In the genomic region with DNA sequence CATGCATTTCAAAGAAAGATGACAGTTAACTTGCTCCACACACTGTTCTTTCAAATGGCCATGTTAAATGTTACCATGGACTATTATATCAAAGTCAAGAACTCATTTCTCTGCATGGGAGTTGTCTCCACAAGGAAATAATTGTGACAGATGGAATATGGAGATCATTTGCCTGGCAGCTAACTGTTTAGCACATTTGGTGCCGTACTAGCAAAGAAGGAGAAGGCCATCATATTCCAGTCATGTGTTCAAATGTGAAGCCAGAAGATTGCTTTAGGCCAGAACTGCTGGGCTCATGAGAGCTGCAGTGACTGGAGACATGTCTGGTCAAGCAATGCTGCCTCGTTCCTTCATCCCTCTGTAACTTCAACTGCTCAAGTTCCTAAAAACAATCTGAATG, we compare ENCODE assay signal across 20 mouse cellular contexts.
A peak's percentile ranks its signal among the peaks of the same experiment; 100 is the strongest.
DNase-seq lines count a peak whose midpoint lies in the region; ATAC-seq and TF ChIP-seq lines count a peak whose summit lies in the region.
"Had no signal": no experiment of that assay in that cellular context is flagged by ENCODE, and none has a peak within 500 bp of the region (broad histone marks: within the 10 kb centered on the region; RNA-seq: fewer than 3 reads in every experiment).

No protein-coding gene starts in this region.

- peak overlapping the region; percentile 76 for H3K27ac ChIP-seq in layer of hippocampus, adult 2 months
- no peak overlapping the region for H3K27ac ChIP-seq in kidney, embryonic 15.5 days
- H3K27ac ChIP-seq: embryonic facial prominence, embryonic 10.5 days; embryonic facial prominence, embryonic 12.5 days; forebrain, embryonic 13.5 days; forebrain, embryonic 15.5 days had no signal

- WGBS in kidney, embryonic 15.5 days: 83% methylated on average over 2 of the region's 2 CpGs

- no peak overlapping the region for H3K9ac ChIP-seq in kidney, embryonic 15.5 days
- H3K9ac ChIP-seq: embryonic facial prominence, embryonic 12.5 days; forebrain, embryonic 13.5 days; forebrain, embryonic 15.5 days had no signal

- H3K4me2 ChIP-seq in kidney, embryonic 15.5 days: no peak overlapping the region
- H3K4me2 ChIP-seq: embryonic facial prominence, embryonic 12.5 days; forebrain, embryonic 13.5 days; forebrain, embryonic 15.5 days had no signal

- no peaks in the 10 kb centered on the region for H3K36me3 ChIP-seq in kidney, embryonic 15.5 days
- H3K36me3 ChIP-seq: embryonic facial prominence, embryonic 10.5 days; embryonic facial prominence, embryonic 12.5 days; forebrain, embryonic 15.5 days had no signal

- no peaks in the 10 kb centered on the region for H3K9me3 ChIP-seq in kidney, embryonic 15.5 days (replicated peaks)
- H3K9me3 ChIP-seq: embryonic facial prominence, embryonic 10.5 days; embryonic facial prominence, embryonic 12.5 days; forebrain, embryonic 13.5 days; forebrain, embryonic 15.5 days had no signal

- H3K4me3 ChIP-seq in layer of hippocampus, adult 2 months: no peak overlapping the region
- no peak overlapping the region for H3K4me3 ChIP-seq in kidney, embryonic 15.5 days (replicated peaks)
- H3K4me3 ChIP-seq: embryonic facial prominence, embryonic 10.5 days; embryonic facial prominence, embryonic 12.5 days; forebrain, embryonic 13.5 days; forebrain, embryonic 15.5 days had no signal

- no peak for TF ChIP-seq CTCF in layer of hippocampus, adult 2 months (conservative IDR thresholded peaks at IDR 0.05)

- DNase-seq in layer of hippocampus, adult 11-12 months (ENCODE audit: low spot score): peak; percentile 11
- no peak for DNase-seq in layer of hippocampus, adult 8-10 months (ENCODE audit: low spot score in 2 of 2)
- peak in 1 of 2 experiments; percentile 16 for DNase-seq in layer of hippocampus, adult 2 months (ENCODE audit: low spot score in 2 of 2)
- no peak for DNase-seq in layer of hippocampus, postnatal 25 days (ENCODE audit: extremely low spot score in 1 of 2, low spot score in 1 of 2)
- DNase-seq in brain, adult 2 months (ENCODE audit: low read depth, low spot score): peak; percentile 19
- peak; percentile 14 to 63 for DNase-seq in layer of hippocampus, postnatal 14 days (ENCODE audit: low spot score in 2 of 2)
- no peak for DNase-seq in ovary, postnatal 36 days (ENCODE audit: low spot score)
- DNase-seq: adrenal gland, adult 2 months; adrenal gland, postnatal 10 days; adrenal gland, postnatal 25 days; cerebellum, adult 11-12 months; cerebellum, adult 2 months; cerebellum, adult 9-10 months; cerebellum, postnatal 10 days; cerebellum, postnatal 25 days had no signal

- no peaks in the 10 kb centered on the region for H3K27me3 ChIP-seq in kidney, embryonic 15.5 days
- H3K27me3 ChIP-seq: embryonic facial prominence, embryonic 12.5 days; forebrain, embryonic 13.5 days; forebrain, embryonic 15.5 days had no signal

- no peak for ATAC-seq in kidney, embryonic 15.5 days (replicated peaks; ENCODE audit: low FRiP score)
- ATAC-seq: forebrain, embryonic 13.5 days; forebrain, embryonic 15.5 days had no signal

- no peaks in the 10 kb centered on the region for H3K4me1 ChIP-seq in kidney, embryonic 15.5 days
- H3K4me1 ChIP-seq: embryonic facial prominence, embryonic 10.5 days; embryonic facial prominence, embryonic 12.5 days; forebrain, embryonic 13.5 days; forebrain, embryonic 15.5 days had no signal

Comparison
In these comparisons a context has a peak if more than half of its experiments do, and no peak if none do; other contexts are left out.
1. DNase-seq: peak in layer of hippocampus, adult 11-12 months (single experiment), brain, adult 2 months (single experiment) and layer of hippocampus, postnatal 14 days (2 of 2); none in layer of hippocampus, adult 8-10 months (0 of 2), layer of hippocampus, postnatal 25 days (0 of 2) and ovary, postnatal 36 days (single experiment).